Mouse (Mus musculus) myocyte (in vitro differentiated cells): ENCODE measurements around the gene 3110082I17Rik. TPM values are rescaled to one million over a fixed set of nuclear protein-coding genes. Genes with fewer than 3 reads are reported as not detected.

Source experiments
- H3K27me3 ChIP-seq: one replicate; pipeline ENCODE4 v1.6.1; 2011; ENCODE audit not compliant: control insufficient read depth, insufficient read depth, insufficient read length
- H3K36me3 ChIP-seq: one replicate; pipeline ENCODE4 v1.6.1; 2011; ENCODE audit not compliant: control insufficient read depth, insufficient read depth
- H3K4me2 ChIP-seq: one replicate; pipeline ENCODE4 v1.6.1; 2011; ENCODE audit warnings: low read depth, control low read depth
- H3K4me3 ChIP-seq: one replicate; pipeline ENCODE4 v1.5.1; 2011; ENCODE audit warnings: mild to moderate bottlenecking, control low read depth, moderate library complexity
- H3K79me2 ChIP-seq: one replicate; pipeline ENCODE4 v1.6.1; 2011; ENCODE audit not compliant: control insufficient read depth, insufficient read depth
- H3ac ChIP-seq: one replicate; pipeline ENCODE4 v1.6.1; 2011; ENCODE audit not compliant: control insufficient read depth, insufficient read length
- CEBPB ChIP-seq: IDR thresholded peaks from 2 replicates; pipeline ENCODE4 v1.6.1; 2011; ENCODE audit warnings: mild to moderate bottlenecking, moderate library complexity; ENCODE audit not compliant: poor library complexity, insufficient read depth, severe bottlenecking
- E2F4 ChIP-seq: IDR thresholded peaks from one replicate; pipeline ENCODE4 v1.6.1; 2011; ENCODE audit warnings: mild to moderate bottlenecking, control low read depth, moderate library complexity; ENCODE audit not compliant: insufficient read depth
- MAX ChIP-seq: IDR thresholded peaks from one replicate; pipeline ENCODE4 v1.6.1; 2011; ENCODE audit warnings: low read depth, mild to moderate bottlenecking, control low read depth
- MYOD1 ChIP-seq, 3 experiments: IDR thresholded peaks; one replicate each; pipeline ENCODE4 v1.6.1; 2011; ENCODE audit warnings: control low read depth in 2 of 3, low read depth in 2 of 3, mild to moderate bottlenecking in 2 of 3, moderate library complexity in 1 of 3; ENCODE audit not compliant: insufficient read length in 2 of 3, control insufficient read depth in 1 of 3
- MYOG ChIP-seq, 3 experiments: IDR thresholded peaks; one replicate each; pipeline ENCODE4 v1.6.1; 2011; ENCODE audit warnings: control low read depth in 2 of 3, low read depth in 2 of 3, mild to moderate bottlenecking in 2 of 3; ENCODE audit not compliant: insufficient read length in 2 of 3, control insufficient read depth in 1 of 3, insufficient read depth in 1 of 3
- POLR2A ChIP-seq: IDR thresholded peaks from one replicate; pipeline ENCODE4 v1.6.1; 2011; ENCODE audit warnings: low read depth, mild to moderate bottlenecking, control low read depth, moderate library complexity; ENCODE audit not compliant: insufficient read length
- POLR2AphosphoS2 ChIP-seq: IDR thresholded peaks from one replicate; pipeline ENCODE4 v1.6.1; 2011; ENCODE audit warnings: low read depth, control low read depth; ENCODE audit not compliant: insufficient read length
- REST ChIP-seq: IDR thresholded peaks from one replicate; pipeline ENCODE4 v1.6.1; 2011; ENCODE audit warnings: mild to moderate bottlenecking, control low read depth, moderate library complexity; ENCODE audit not compliant: insufficient read depth, insufficient read length
- SRF ChIP-seq: IDR thresholded peaks from one replicate; pipeline ENCODE4 v1.6.1; 2011; ENCODE audit warnings: low read depth; ENCODE audit not compliant: control insufficient read depth, insufficient read length
- TCF12 ChIP-seq: IDR thresholded peaks from one replicate; pipeline ENCODE4 v1.6.1; 2011; ENCODE audit warnings: mild to moderate bottlenecking, control low read depth; ENCODE audit not compliant: poor library complexity, insufficient read depth, severe bottlenecking
- TCF3 ChIP-seq: IDR thresholded peaks from one replicate; pipeline ENCODE4 v1.6.1; 2011; ENCODE audit warnings: low read depth, control low read depth; ENCODE audit not compliant: insufficient read length
- USF1 ChIP-seq: IDR thresholded peaks from one replicate; pipeline ENCODE4 v1.6.1; 2011; ENCODE audit warnings: low read depth, mild to moderate bottlenecking, control low read depth, moderate library complexity
- polyA plus RNA-seq: library from polyadenylated mRNA; unstranded; fragments of >200 nt; fragmentation: generic; extraction: Trizol; gene quantifications from one replicate; pipeline ENCODE4 v1.2.1, GENCODE M21; 2012; ENCODE audit warnings: missing spikeins

3110082I17Rik gene
- polyA plus RNA-seq, 1 experiment: 16.4 TPM

- no peak for TF ChIP-seq POLR2AphosphoS2
- no peak for TF ChIP-seq MAX
- no peak for TF ChIP-seq POLR2A
- no peak for TF ChIP-seq CEBPB
- no peak for TF ChIP-seq TCF12
- no peak for TF ChIP-seq SRF
- TF ChIP-seq E2F4: no peak
- no peak for TF ChIP-seq MYOG (IDR thresholded peaks at IDR 0.05; ENCODE audit: control insufficient read depth in 1 of 3, insufficient read depth in 1 of 3, insufficient read length in 2 of 3, low read depth in 2 of 3)
- no peak for TF ChIP-seq USF1
- no peak for TF ChIP-seq REST
- TF ChIP-seq TCF3: no peak
- TF ChIP-seq MYOD1 (IDR thresholded peaks at IDR 0.05; ENCODE audit: control insufficient read depth in 1 of 3, insufficient read length in 2 of 3, low read depth in 2 of 3): no peak
- Histone ChIP-seq H3K79me2 (no peaks in the 10 kb centered on the region), H3K36me3 (no peaks in the 10 kb centered on the region), H3K4me3 (no peak overlapping the region), H3K4me2 (no peak overlapping the region), H3K27me3 (no peaks in the 10 kb centered on the region), H3ac (no peak overlapping the region)
These were observed 92.4 kb downstream of the 3110082I17Rik start for GRCm38 (mm10) chr5:139367884-139368458.

- Histone ChIP-seq H3K27me3 (no peaks in the 10 kb centered on the region), H3K4me3 (no peak overlapping the region), H3K4me2 (no peak overlapping the region), H3K36me3 (no peaks in the 10 kb centered on the region), H3K79me2 (no peaks in the 10 kb centered on the region), H3ac (no peak overlapping the region)
- TF ChIP-seq SRF: no peak
- no peak for TF ChIP-seq E2F4
These were observed 93.8 kb downstream of the 3110082I17Rik start for GRCm38 (mm10) chr5:139366484-139366883.

- no peak overlapping the region for H3K4me3 ChIP-seq
- H3ac ChIP-seq: no peak overlapping the region
- no peaks in the 10 kb centered on the region for H3K79me2 ChIP-seq
- no peak overlapping the region for H3K4me2 ChIP-seq
- H3K27me3 ChIP-seq: no peaks in the 10 kb centered on the region
- no peak for TF ChIP-seq CEBPB
- TF ChIP-seq TCF12: no peak
- TF ChIP-seq POLR2AphosphoS2: no peak
- no peak for TF ChIP-seq MYOG (IDR thresholded peaks at IDR 0.05; ENCODE audit: control insufficient read depth in 1 of 3, insufficient read depth in 1 of 3, insufficient read length in 2 of 3, low read depth in 2 of 3)
- no peak for TF ChIP-seq MYOD1 (IDR thresholded peaks at IDR 0.05; ENCODE audit: control insufficient read depth in 1 of 3, insufficient read length in 2 of 3, low read depth in 2 of 3)
- no peak for TF ChIP-seq MAX
- no peaks in the 10 kb centered on the region for H3K36me3 ChIP-seq
These were observed 94.5 kb downstream of the 3110082I17Rik start for GRCm38 (mm10) chr5:139365827-139366226.

- H3ac ChIP-seq: no peak overlapping the region
- H3K36me3 ChIP-seq: no peaks in the 10 kb centered on the region
- H3K79me2 ChIP-seq: no peaks in the 10 kb centered on the region
- no peaks in the 10 kb centered on the region for H3K27me3 ChIP-seq
- H3K4me2 ChIP-seq: peak overlapping the region; percentile 19
- no peak for TF ChIP-seq TCF12
- TF ChIP-seq CEBPB: no peak
- no peak for TF ChIP-seq POLR2A
- no peak for TF ChIP-seq SRF
- TF ChIP-seq POLR2AphosphoS2: no peak
- TF ChIP-seq E2F4: no peak
- no peak for TF ChIP-seq USF1
- no peak for TF ChIP-seq MYOD1 (IDR thresholded peaks at IDR 0.05; ENCODE audit: control insufficient read depth in 1 of 3, insufficient read length in 2 of 3, low read depth in 2 of 3)
- no peak overlapping the region for H3K4me3 ChIP-seq
These were observed 95.3 kb downstream of the 3110082I17Rik start for GRCm38 (mm10) chr5:139364911-139365571.

- Histone ChIP-seq H3K4me3 (no peak overlapping the region), H3K36me3 (no peaks in the 10 kb centered on the region), H3K79me2 (no peaks in the 10 kb centered on the region), H3K4me2 (peak overlapping the region; percentile 19), H3K27me3 (no peaks in the 10 kb centered on the region), H3ac (no peak overlapping the region)
- TF ChIP-seq MYOD1 (IDR thresholded peaks at IDR 0.05; ENCODE audit: control insufficient read depth in 1 of 3, insufficient read length in 2 of 3, low read depth in 2 of 3): no peak
- no peak for TF ChIP-seq MYOG (IDR thresholded peaks at IDR 0.05; ENCODE audit: control insufficient read depth in 1 of 3, insufficient read depth in 1 of 3, insufficient read length in 2 of 3, low read depth in 2 of 3)
- no peak for TF ChIP-seq TCF3
- no peak for TF ChIP-seq TCF12
- TF ChIP-seq POLR2A: no peak
These were observed 95.9 kb downstream of the 3110082I17Rik start for GRCm38 (mm10) chr5:139364260-139364910.
